Mouse (Mus musculus): Measurements from ENCODE around the gene Dag1. TPM values are rescaled to one million over a fixed set of nuclear protein-coding genes. Genes with fewer than 3 reads are reported as not detected.

The Dag1 gene
- polyA plus RNA-seq (2015; fragmentation: Nextera tagmentation; extraction: Ambion mirVana): 136 and 145 TPM in 2 replicates

DNA sequence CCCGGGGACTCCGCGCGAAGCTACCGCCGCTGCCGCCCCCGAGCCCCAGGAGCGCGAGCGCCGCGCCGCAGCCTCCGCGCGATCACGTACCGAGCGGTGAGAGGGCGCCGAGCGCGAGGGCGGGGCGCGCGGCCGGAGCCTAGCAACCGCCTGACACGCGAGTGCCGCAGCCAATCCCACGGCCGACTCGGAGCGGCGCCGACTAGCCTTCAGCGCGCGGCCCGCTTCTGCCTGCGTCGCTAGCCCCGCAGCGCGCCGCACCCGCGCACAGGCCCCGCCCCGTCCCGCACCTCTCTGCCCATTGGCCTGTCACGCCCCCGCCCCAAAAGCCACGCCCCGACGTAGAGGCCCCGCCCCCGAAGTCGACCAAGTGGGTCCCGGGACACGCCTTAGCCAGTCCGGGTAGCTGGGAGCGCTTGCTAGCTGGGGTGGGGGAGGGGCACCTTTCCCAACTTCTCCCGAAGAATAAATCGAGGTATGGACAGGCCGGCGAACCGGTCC, at the start of gene Dag1:
Gene Dag1, minus strand, starts transcription at position 269 of the 501 bp plus-strand sequence.
- peak within 1 kb of the TSS; percentile 96 for H3K9ac ChIP-seq (ENCODE audit: low read length)
- no peaks in the 10 kb centered on the region for H3K36me3 ChIP-seq (ENCODE audit: control insufficient read depth, insufficient read depth)
- no peaks in the 10 kb centered on the region for H3K27me3 ChIP-seq (ENCODE audit: control insufficient read depth, insufficient read depth, low read length)
- H3K4me3 ChIP-seq (ENCODE audit: low read length): peak within 1 kb of the TSS; percentile 93
- no peaks in the 10 kb centered on the region for H3K9me3 ChIP-seq (replicated peaks; ENCODE audit: control insufficient read depth, low read length)
- peak; percentile 94 for ATAC-seq (replicated peaks; ENCODE audit: extremely low read depth, insufficient read depth, low FRiP score)
- under 1% methylated on average over 52 of the region's 71 CpGs for WGBS
- peaks cover 54% of the 10 kb centered on the region for H3K4me1 ChIP-seq (ENCODE audit: control insufficient read depth, insufficient read depth, low read length)
- peak within 1 kb of the TSS; percentile 100 for H3K27ac ChIP-seq (ENCODE audit: low read length)
- H3K4me2 ChIP-seq (ENCODE audit: low read depth, low read length): peak within 1 kb of the TSS; percentile 92

DNA sequence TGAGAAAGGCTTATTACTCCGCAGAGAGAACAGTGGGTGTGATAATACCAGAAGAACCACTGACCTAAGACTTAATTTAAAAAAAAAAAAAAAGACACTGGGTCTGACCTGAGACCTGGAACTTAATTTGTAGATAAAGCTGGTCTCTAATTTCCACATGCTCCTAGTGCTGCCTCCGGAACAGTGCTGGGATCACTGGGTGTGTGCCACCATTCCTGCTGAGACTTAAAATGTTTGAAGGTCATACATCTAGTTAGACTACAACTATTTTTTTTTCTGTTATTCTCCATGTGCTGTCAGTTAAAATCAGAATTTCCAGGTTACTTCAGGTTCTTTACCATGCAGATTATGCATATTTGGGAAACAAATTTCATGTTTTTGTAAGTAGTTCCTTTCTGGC, 44.4 kb upstream of the Dag1 start:
- Histone ChIP-seq H3K4me1 (ENCODE audit: control insufficient read depth, insufficient read depth, low read length) (peaks cover 46% of the 10 kb centered on the region), H3K4me2 (ENCODE audit: low read depth, low read length) (peak overlapping the region; percentile 92), H3K27me3 (ENCODE audit: control insufficient read depth, insufficient read depth, low read length) (no peaks in the 10 kb centered on the region), H3K4me3 (ENCODE audit: low read length) (peak overlapping the region; percentile 64), H3K27ac (ENCODE audit: low read length) (peak overlapping the region; percentile 74), H3K9ac (ENCODE audit: low read length) (peak overlapping the region; percentile 71), H3K36me3 (ENCODE audit: control insufficient read depth, insufficient read depth) (peaks cover 8% of the 10 kb centered on the region), H3K9me3 (replicated peaks; ENCODE audit: control insufficient read depth, low read length) (no peaks in the 10 kb centered on the region)
- ATAC-seq (replicated peaks; ENCODE audit: extremely low read depth, insufficient read depth, low FRiP score): no peak
- WGBS: 27% methylated on average over 2 of the region's 2 CpGs

DNA sequence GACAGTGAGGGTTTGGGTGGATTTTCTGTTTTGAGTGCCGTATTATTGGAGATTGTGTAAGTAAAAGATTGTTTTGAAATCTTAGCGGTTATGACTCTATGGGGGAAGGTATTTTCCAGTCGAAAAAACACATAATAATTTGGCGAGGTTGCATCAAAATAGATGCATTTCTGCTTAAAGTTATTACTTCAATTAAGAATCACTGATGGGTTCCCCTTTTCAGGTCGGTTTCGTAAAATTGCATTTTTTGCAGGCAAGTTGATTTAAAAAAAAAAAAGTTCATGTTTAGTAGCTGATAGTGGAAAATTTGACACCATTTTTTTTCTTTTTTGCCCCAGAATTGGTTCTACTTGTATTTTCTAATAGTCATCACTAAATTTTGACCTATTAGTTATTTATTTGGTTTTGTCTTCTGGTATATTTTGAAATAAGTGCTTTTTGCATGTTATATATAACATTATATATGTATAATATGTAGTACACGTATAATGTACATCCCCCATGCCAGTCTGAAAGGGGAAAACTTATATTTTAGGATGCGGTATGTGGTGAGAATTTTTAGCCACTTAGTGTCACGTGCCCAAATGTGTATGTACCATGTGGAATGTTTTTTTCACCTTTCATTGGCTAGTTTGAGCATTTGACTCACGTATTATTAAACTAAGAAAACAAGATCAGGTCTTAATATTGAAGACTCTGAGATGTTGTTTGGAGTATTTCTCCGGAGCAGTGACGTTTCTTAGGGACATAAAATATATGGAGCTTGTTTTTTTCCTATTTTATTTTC, 43.5 kb upstream of the Dag1 start:
- peaks cover 46% of the 10 kb centered on the region for H3K4me1 ChIP-seq (ENCODE audit: control insufficient read depth, insufficient read depth, low read length)
- H3K9ac ChIP-seq (ENCODE audit: low read length): peak overlapping the region; percentile 99
- peak overlapping the region; percentile 92 for H3K4me2 ChIP-seq (ENCODE audit: low read depth, low read length)
- H3K9me3 ChIP-seq (replicated peaks; ENCODE audit: control insufficient read depth, low read length): no peaks in the 10 kb centered on the region
- WGBS: 4% methylated on average over 12 of the region's 12 CpGs
- H3K27ac ChIP-seq (ENCODE audit: low read length): peak overlapping the region; percentile 100
- H3K36me3 ChIP-seq (ENCODE audit: control insufficient read depth, insufficient read depth): peaks cover 14% of the 10 kb centered on the region
- ATAC-seq (replicated peaks; ENCODE audit: extremely low read depth, insufficient read depth, low FRiP score): no peak
- peak overlapping the region; percentile 91 for H3K4me3 ChIP-seq (ENCODE audit: low read length)
- no peaks in the 10 kb centered on the region for H3K27me3 ChIP-seq (ENCODE audit: control insufficient read depth, insufficient read depth, low read length)

DNA sequence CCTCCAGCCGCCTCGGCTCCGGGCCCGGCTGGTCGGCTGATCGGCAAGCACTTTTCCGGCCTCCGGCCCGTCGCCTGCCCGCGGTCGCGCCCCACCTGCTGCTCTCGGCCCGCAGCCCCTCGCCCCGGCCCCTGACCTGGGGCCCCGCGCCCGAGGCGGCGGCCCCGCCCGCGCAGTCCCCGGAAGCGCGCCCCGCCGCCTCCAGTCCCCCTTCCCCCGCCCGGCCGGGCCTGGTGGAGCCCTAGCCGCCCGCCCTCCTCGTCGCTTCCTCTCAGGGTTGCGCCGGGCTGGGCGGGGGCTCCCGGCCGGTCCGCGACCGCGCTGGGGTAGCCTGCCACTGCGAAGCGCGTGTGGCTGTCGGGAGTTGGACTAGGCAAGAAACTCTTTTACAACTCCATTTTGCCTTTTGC, 42.8 kb upstream of the Dag1 start:
- Histone ChIP-seq H3K4me1 (ENCODE audit: control insufficient read depth, insufficient read depth, low read length) (peaks cover 42% of the 10 kb centered on the region), H3K27me3 (ENCODE audit: control insufficient read depth, insufficient read depth, low read length) (no peaks in the 10 kb centered on the region), H3K9ac (ENCODE audit: low read length) (peak overlapping the region; percentile 99), H3K4me2 (ENCODE audit: low read depth, low read length) (peak overlapping the region; percentile 55), H3K4me3 (ENCODE audit: low read length) (peak overlapping the region; percentile 91), H3K9me3 (replicated peaks; ENCODE audit: control insufficient read depth, low read length) (no peaks in the 10 kb centered on the region), H3K36me3 (ENCODE audit: control insufficient read depth, insufficient read depth) (peaks cover 14% of the 10 kb centered on the region), H3K27ac (ENCODE audit: low read length) (peak overlapping the region; percentile 100)
- WGBS: under 1% methylated on average over 50 of the region's 51 CpGs
- peak; percentile 84 for ATAC-seq (replicated peaks; ENCODE audit: extremely low read depth, insufficient read depth, low FRiP score)

DNA sequence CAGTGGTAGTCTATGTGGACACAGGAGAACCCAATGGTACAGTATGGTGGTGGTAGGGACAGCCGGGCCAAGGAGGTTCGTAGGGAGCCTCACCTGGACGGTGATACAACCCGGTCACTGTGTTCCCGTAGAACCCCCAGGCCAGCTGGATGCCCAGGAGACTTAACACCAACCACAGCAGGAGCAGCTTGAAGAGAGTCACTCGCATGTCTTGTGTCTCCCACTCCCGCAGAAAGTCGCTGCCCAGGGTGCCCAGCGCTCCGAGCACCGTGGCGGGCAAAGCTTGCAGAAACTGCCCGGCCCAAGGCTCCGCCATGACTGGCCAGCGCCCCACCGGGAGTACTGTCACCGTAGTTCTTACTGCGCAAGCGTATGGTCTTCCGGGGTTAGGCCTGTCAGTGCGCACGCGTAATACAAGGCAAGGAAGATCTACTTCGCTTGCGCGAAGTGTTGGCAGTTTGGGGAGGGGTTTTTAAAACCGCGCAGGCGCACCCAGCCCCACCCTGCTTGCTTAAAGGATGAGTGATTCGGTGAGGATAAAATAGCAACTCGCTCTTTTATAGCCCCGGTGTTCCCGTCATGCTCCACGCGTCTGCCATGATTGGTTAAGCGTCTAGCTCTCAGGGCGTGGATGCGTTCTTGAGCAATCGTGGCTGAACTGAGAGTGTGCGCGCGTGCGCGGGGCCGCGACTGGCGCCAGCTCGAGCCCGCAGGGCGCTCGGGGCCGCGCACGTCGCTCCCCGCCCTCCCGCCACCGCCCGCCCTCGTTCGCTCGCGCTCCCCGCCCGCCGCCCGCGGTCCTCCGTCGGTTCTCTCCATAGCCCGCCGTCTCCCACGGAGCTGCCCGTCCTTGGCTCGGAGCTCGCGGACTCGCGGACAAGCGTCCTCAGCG, 42.1 kb upstream of the Dag1 start, which contains the start of the genes Rhoa and Tcta:
Gene Rhoa, plus strand, starts transcription at position 501 of the 892 bp plus-strand sequence.
Gene Tcta, minus strand, starts transcription at position 532 of the 892 bp plus-strand sequence.
- peaks cover 18% of the 10 kb centered on the region for H3K36me3 ChIP-seq (ENCODE audit: control insufficient read depth, insufficient read depth)
- peaks cover 35% of the 10 kb centered on the region for H3K4me1 ChIP-seq (ENCODE audit: control insufficient read depth, insufficient read depth, low read length)
- WGBS: under 1% methylated on average over 81 of the region's 81 CpGs
- ATAC-seq (replicated peaks; ENCODE audit: extremely low read depth, insufficient read depth, low FRiP score): peak; percentile 94
- H3K27ac ChIP-seq (ENCODE audit: low read length): peak within 1 kb of the TSS; percentile 100
- peak within 1 kb of the TSS; percentile 99 for H3K9ac ChIP-seq (ENCODE audit: low read length)
- peak within 1 kb of the TSS; percentile 79 for H3K4me2 ChIP-seq (ENCODE audit: low read depth, low read length)
- no peaks in the 10 kb centered on the region for H3K27me3 ChIP-seq (ENCODE audit: control insufficient read depth, insufficient read depth, low read length)
- peak within 1 kb of the TSS; percentile 91 for H3K4me3 ChIP-seq (ENCODE audit: low read length)
- no peaks in the 10 kb centered on the region for H3K9me3 ChIP-seq (replicated peaks; ENCODE audit: control insufficient read depth, low read length)

DNA sequence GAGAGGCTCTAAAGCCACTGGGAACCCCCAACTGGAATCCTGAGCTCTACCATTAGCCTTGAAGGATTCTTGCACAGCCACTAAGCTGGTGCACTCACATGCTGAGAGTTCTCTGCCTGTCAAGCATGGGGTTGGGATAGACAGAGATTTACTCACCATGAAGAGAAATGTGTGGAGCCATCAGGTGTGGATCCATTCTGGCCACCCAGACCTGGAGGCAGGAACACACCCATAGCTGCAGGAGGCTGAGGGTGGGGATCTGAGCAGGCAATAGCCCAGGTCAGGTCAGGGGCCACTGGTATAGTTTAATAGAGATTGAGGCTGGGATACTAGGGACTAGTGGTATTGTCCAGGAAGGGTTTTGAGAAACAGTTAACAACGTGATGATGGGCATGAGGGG, 41.4 kb upstream of the Dag1 start:
- H3K9me3 ChIP-seq (replicated peaks; ENCODE audit: control insufficient read depth, low read length): no peaks in the 10 kb centered on the region
- no peak for ATAC-seq (replicated peaks; ENCODE audit: extremely low read depth, insufficient read depth, low FRiP score)
- peaks cover 31% of the 10 kb centered on the region for H3K4me1 ChIP-seq (ENCODE audit: control insufficient read depth, insufficient read depth, low read length)
- H3K27ac ChIP-seq (ENCODE audit: low read length): peak overlapping the region; percentile 88
- H3K4me3 ChIP-seq (ENCODE audit: low read length): peak overlapping the region; percentile 83
- peak overlapping the region; percentile 79 for H3K4me2 ChIP-seq (ENCODE audit: low read depth, low read length)
- WGBS: 3% methylated on average over 1 of the region's 1 CpGs
- H3K27me3 ChIP-seq (ENCODE audit: control insufficient read depth, insufficient read depth, low read length): no peaks in the 10 kb centered on the region
- H3K9ac ChIP-seq (ENCODE audit: low read length): peak overlapping the region; percentile 92
- H3K36me3 ChIP-seq (ENCODE audit: control insufficient read depth, insufficient read depth): peaks cover 18% of the 10 kb centered on the region

DNA sequence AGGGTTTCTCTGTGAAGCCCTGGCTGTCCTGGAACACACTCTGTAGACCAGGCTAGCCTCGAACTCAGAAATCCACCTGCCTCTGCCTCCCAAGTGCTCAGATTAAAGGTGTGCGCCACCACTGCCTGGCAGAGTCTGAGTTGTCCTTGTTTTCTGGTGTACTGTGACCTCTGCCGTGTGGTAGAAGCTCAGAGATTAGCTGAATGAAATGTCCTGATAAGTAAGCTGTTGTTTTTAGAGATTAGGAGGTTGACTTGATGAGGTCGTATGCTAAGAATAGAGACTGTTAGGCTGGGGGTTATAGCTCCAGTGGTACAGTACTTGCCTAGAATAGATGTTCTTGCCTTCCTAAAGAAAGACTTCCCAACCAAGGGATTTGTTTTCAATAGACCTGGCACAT, 41.0 kb upstream of the Dag1 start:
- Histone ChIP-seq H3K36me3 (ENCODE audit: control insufficient read depth, insufficient read depth) (peaks cover 18% of the 10 kb centered on the region), H3K4me1 (ENCODE audit: control insufficient read depth, insufficient read depth, low read length) (peaks cover 30% of the 10 kb centered on the region), H3K4me2 (ENCODE audit: low read depth, low read length) (peak overlapping the region; percentile 79), H3K9me3 (replicated peaks; ENCODE audit: control insufficient read depth, low read length) (no peaks in the 10 kb centered on the region), H3K4me3 (ENCODE audit: low read length) (peak overlapping the region; percentile 83), H3K27me3 (ENCODE audit: control insufficient read depth, insufficient read depth, low read length) (no peaks in the 10 kb centered on the region), H3K27ac (ENCODE audit: low read length) (peak overlapping the region; percentile 88), H3K9ac (ENCODE audit: low read length) (peak overlapping the region; percentile 92)
- 38% methylated on average over 4 of the region's 4 CpGs for WGBS
- no peak for ATAC-seq (replicated peaks; ENCODE audit: extremely low read depth, insufficient read depth, low FRiP score)

DNA sequence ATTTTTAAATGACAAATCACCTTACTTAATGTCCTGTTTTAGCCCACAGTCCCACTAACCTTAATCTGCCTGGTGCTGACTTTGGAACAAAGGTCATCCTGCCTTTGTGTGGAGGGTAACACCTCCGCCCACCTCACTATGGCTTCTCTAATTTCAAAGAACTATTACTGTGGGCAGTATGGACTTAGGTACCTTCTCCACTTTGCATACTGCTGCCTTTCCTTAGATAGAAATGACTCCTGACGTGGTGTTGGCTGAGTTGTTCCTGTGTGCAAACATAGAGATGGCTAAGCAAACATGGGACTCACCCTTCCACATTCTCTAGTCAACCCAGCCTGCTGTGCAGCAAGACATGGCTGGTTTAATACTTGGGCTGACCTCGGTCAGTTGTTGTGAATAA, 38.1 kb upstream of the Dag1 start:
- H3K9me3 ChIP-seq (replicated peaks; ENCODE audit: control insufficient read depth, low read length): no peaks in the 10 kb centered on the region
- peaks cover 11% of the 10 kb centered on the region for H3K4me1 ChIP-seq (ENCODE audit: control insufficient read depth, insufficient read depth, low read length)
- no peak for ATAC-seq (replicated peaks; ENCODE audit: extremely low read depth, insufficient read depth, low FRiP score)
- no peaks in the 10 kb centered on the region for H3K27me3 ChIP-seq (ENCODE audit: control insufficient read depth, insufficient read depth, low read length)
- no peak overlapping the region for H3K4me2 ChIP-seq (ENCODE audit: low read depth, low read length)
- peaks cover 18% of the 10 kb centered on the region for H3K36me3 ChIP-seq (ENCODE audit: control insufficient read depth, insufficient read depth)
- 70% methylated on average over 3 of the region's 3 CpGs for WGBS
- H3K27ac ChIP-seq (ENCODE audit: low read length): no peak overlapping the region
- no peak overlapping the region for H3K9ac ChIP-seq (ENCODE audit: low read length)
- no peak overlapping the region for H3K4me3 ChIP-seq (ENCODE audit: low read length)
